Mouse (Mus musculus): ENCODE data around the gene Cd79a. TPM values are rescaled to one million over a fixed set of nuclear protein-coding genes. Genes with fewer than 3 reads are reported as not detected.

Gene Cd79a
- under 1 TPM in 1 of 2 experiments, not detected in 1; 0.22 TPM for total RNA-seq (2021)
- long read RNA-seq = 0 reads

DNA sequence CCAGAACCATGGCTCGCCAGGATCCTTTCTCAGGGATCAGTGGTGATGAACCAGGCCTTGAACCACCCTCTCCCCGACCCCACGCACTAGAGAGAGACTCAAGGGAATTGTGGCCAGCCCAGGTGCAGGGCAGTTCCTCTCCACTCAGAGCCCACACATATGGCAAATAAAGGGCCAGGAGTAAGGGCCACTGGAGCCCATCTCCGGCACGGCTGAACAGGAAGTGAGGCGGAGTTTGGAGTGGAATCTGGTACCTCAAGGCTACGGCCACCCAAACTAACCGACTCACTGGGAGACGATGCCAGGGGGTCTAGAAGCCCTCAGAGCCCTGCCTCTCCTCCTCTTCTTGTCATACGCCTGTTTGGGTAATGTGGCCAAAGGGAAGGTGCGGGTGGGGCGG, at the start of gene Cd79a:
Gene Cd79a, plus strand, starts transcription at position 158 of the 400 bp plus-strand sequence.
- DNase-seq (ENCODE audit: low spot score in 2 of 2) = no peak

DNA sequence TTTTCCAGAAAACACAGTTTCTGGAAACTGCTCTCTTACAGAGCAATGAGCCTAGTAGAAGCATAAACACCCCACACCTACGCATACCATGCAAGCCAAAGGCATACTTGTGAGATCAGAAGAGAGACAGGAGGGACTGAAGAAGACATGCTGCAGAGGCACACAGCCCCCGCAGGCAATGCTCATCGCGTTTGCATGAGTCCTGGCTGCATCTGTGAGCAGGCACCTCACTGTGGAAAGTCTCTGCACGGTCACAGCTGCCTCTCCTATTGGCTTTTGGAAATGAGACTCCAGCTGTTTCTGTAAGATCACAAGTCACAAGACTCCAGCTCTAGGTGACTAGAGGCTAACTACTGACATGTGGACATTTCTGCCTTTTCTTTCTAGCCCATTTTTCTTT, 47.0 kb upstream of the Cd79a start:
- peak; percentile 29 to 41 for DNase-seq (ENCODE audit: low spot score in 2 of 2)

DNA sequence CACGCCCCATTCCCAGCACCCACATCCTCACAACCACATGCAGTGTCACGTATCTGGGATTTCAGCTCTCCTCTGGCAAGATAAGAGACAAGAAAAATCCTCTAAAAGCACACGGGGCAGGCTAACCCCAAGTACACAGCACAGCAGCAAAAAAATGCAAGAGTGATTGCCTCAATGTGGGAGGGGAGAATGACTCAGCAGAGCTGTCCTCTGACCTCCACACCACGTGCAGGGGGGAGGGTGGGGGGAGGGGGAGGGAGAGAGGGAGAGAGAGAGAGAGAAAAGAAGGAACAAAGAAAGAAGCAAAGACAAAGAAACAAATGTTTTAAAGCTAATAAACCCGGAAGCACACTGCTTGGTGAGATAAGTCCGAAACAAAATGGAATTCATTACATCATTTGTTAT, 46.3 kb upstream of the Cd79a start:
- no peak for DNase-seq (ENCODE audit: low spot score in 2 of 2)

DNA sequence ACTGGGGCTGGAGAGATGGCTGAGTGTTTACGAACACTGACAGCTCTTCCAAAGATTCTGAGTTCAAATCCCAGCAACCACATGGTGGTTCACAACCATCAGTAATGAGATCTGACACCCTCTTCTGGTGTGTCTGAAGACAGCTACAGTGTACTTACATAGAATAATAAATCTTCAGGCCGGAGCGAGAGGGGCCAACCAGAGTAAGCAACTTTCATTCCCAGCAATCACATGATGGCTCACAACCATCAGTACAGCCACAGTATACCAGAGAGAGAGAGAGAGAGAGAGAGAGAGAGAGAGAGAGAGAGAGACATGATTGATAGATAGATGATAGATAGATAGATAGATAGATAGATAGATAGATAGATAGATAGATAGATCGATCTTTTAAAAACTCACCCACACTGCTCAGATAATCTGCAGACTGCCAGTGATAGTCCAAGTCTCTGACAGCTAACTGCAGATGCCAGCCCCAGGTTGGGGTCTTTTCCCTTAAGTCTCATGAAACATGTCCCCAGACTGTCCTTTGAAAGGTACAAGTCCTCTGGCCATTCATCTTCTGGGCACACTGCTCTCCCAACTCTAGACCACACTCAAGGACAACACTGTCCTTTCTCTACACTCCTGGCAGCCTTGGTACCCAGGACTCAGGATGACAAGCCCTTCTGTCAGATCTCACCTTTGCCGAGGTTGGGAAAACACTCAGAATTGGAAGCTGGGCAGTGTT, 45.4 kb upstream of the Cd79a start:
- DNase-seq (ENCODE audit: low spot score in 2 of 2) = no peak

DNA sequence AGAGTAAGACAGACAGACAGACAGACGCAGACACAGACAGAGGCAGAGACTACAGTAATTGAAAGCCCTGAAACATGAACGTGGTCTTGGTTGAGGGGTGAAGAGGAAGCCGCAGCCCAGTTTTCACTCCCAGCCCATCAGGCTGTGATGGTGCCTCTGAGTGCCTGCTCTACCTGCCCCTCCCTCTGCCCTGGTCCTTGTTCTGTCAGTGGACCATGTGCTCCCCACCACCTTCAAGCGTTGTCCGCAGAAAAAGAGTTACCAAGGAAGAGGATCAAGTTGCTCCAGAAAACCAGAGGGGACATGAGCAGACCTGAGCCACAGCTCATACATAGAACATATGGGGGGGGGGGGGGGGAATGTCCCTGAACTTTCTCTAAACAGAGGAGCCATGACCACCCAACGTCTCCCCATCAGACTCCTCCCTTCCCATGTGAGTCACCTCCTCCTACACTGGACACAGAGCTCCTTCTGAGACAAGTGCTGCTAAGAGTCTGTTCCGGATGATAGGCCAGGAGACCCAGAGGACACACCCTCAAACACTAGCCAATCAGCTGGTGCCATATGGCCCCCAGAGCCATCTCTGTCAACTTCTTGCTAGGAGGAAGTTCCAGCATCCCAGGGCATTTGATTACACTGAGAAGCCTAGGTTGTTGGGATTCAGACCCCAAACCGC, 44.5 kb upstream of the Cd79a start:
- DNase-seq (ENCODE audit: low spot score in 2 of 2) = no peak

DNA sequence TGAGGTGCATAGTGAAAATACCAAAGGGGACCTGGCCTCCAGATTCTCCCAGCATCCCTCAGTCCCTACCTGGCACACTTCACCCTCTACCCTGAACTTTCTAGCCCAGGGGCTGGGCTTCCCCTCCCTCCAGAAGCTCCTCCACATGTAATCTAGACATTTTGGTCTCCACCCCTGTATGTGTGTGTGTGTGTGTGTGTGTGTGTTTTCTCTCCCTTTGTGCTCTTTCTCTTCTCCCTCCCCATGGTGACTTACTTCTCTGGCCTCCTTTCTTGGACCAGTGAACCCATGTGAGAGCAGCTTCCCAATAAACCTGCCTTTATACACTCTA, 44.0 kb upstream of the Cd79a start:
- no peak for DNase-seq (ENCODE audit: low spot score in 2 of 2)

DNA sequence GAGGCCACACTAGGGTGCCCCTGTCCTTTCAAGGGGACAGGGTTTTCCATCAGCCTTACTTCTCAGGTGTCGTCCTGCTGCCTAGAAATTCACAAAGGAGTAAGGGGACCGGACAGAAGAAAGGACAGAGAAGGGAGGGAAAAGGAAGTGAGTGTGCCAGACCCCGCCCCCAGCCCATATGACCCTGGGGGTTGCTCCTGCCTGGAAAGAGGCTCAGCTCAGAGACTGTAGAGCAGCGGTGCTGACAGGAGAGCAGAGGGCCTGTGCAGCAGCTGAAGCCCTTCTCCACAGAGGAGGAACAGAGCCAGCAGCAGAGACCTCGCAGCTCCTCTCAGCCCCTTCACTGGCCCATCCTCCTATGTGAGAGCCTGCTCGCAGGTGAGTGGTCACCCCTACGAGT, 43.5 kb upstream of the Cd79a start:
- DNase-seq (ENCODE audit: low spot score in 2 of 2) = no peak

DNA sequence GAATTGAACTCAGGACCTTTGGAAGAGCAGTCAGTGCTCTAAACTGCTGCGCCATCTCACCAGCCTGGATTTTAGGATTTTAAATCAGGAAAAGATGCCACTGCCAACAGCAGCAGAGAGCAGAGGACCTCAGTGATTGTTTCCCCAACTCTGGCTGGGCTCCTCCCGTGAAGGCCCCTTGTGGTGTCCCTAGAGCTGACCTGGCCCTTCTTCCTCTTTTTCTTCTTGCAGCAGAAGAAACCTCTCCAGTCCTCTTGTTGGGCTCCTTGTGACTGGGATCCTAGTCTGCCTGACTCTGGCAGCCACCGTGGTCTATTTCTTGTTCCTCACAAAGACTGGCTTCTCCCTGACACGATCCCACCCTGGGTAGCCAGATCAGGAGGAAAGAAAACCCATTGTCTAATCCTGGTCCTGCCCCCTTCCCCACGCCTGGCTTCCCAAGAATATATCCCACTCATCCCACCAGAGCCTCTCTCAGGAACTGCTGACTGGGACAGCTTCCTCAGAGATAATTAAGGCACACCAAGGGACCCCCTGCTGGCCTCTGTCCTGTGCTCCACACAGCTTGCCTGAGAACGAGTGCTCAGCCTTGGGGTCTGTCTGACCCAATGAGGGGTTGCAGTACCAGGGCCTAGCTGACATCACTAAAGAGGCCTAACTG, 40.6 kb upstream of the Cd79a start:
- DNase-seq (ENCODE audit: low spot score in 2 of 2) = no peak

DNA sequence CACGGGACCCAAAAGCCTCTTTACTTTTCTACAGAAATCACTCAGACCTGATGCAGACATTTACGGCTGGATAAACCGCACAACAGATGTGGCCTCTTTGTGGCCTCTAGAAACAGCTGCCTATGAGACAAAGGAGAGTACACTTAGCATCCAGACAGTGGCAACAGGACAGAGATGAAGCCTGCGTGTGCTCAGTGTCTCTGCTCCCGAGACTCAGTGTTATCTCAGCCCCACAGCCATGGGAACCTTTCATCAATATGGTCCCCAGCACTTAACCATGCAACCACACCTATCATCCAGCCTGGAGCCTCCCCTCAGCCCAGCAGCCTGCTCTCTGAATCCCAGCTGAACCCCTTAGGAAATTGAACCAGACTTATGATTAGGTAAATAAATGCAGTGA, 37.9 kb upstream of the Cd79a start:
- no peak for DNase-seq (ENCODE audit: low spot score in 2 of 2)

DNA sequence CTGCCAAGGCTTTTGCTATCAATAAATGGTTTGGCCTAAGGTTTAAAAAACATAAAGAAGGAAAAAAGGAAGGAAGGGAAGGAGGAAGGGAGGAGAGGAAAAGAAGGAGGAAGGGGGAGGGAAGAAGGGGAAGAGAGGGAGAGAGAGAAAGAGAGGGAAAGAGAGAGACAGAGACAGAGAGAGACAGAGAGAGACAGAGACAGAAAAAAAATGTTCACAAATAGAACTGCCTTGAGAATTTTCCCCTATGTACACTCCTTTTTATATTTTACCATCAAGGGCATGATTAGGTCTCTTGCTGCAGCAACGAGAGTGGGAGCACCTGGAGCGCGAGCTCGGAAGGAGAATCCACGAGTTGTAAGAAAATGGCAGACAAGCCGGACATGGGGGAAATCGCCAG, 35.3 kb upstream of the Cd79a start, which contains the start of gene Gm9844:
Gene Gm9844, plus strand, starts transcription at position 301 of the 400 bp plus-strand sequence.
- no peak for DNase-seq (ENCODE audit: low spot score in 2 of 2)

DNA sequence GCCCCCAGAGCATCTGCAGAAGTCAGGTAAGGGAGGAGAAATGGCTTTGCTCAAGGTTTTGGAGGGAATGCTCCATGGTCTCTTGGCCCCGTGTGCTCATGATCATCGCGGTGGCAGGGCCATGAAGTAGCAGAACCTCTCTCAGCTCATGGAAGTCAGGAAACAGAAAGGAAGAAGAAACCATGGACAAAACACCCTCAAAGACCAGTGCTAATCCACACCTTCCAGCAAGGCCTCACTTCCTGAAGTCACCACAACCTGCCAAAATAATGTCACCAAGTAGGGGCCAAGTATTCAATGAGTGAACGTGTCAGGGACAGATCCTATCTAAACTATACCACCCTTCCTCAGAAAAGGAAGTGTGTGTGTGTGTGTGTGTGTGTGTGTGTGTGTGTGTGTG, 34.3 kb upstream of the Cd79a start:
- no peak for DNase-seq (ENCODE audit: low spot score in 2 of 2)

DNA sequence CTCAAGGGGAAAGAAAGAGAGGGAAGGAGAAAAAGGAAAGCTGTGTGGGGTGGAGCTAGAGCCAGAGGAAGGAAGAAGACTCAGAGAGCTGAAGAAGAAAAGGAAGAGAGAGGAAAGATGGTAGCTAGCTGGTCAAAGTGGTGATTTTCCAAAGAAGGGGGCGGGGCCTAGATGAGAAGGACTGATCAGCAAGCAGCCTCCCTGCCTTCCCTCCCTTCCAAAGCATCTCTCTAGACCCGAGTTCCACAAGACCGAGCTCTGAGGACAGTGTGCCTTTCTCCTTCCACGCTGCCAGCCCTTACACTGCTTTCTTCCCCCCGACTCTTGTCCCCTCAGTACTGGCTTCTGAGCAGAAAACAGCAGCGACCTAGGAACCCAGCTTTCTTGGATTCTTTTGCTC, 33.0 kb upstream of the Cd79a start:
- DNase-seq (ENCODE audit: low spot score in 2 of 2) = no peak

DNA sequence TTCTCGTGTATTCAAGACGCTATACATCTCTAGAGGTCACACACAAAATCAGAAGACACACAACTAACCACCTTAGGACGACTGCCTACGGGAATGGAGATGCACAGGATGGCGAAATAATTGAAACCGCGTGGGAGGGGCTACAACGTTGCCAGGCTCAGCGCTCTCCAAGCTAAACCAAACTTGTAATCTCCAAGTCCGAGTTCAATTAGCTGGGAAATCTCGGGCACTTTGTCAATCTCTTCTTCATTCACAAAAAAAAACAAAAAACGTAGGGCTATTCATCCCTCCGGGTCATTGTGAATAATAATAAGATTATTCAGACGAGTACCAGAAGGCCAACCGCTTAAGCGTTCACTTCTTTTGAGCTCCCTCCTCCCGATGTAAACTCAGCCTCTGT, 28.1 kb upstream of the Cd79a start:
- no peak for DNase-seq (ENCODE audit: low spot score in 2 of 2)

DNA sequence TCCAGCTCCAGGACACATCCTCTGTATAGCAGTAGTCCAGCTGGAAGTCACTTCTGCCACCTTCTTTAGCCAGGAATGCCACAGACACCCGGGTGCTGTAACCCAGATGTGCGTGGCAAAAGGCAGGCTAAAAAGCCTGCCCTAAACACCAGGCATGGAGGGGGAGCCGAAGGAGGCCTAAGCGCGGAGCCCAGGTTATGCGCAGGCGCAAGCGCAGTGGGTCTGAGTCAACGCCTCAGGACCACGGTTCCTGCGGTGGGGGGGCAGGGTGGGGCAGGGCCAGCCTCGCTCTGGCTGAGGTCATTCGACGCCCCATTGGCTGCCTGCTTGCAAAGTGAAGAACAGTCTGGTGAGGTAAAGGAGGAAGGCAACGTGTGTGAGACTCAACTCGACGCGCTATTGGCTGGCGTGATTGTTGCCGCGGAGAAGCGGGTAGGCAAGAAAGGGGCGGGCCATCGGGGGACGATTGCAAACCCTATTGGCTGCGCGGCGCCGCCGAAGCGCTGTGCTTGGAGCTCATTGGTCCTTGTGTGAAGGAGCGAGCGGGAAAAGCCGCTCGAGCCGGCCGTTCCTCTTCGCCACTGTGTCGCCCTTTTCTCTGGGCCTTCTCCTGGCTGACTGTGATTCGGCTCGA, 27.5 kb upstream of the Cd79a start, which contains the start of the genes Lypd4 and Dmrtc2:
Gene Lypd4, minus strand, starts transcription at position 410 of the 634 bp plus-strand sequence.
Gene Dmrtc2, plus strand, starts transcription at position 526 of the 634 bp plus-strand sequence.
- no peak for DNase-seq (ENCODE audit: low spot score in 2 of 2)

DNA sequence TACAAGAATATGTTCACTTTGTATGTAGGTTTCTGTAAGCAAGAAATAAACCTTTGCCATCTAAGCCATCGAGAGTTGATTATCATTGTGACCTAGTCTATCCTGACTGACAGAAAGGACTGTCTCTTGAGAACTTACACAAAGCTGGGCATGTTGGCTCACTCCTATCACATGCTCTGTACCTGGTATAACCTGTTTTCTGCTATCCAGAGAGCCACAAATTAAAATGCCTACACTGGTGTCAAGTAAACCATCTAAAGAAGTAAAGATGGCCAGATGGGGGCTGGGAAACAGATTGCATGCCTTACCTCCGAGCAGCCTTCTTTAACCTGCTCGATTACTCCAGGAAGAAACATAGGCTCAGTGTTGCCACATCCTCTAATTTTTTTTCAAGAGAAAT, 19.6 kb upstream of the Cd79a start:
- DNase-seq (ENCODE audit: low spot score in 2 of 2) = no peak

DNA sequence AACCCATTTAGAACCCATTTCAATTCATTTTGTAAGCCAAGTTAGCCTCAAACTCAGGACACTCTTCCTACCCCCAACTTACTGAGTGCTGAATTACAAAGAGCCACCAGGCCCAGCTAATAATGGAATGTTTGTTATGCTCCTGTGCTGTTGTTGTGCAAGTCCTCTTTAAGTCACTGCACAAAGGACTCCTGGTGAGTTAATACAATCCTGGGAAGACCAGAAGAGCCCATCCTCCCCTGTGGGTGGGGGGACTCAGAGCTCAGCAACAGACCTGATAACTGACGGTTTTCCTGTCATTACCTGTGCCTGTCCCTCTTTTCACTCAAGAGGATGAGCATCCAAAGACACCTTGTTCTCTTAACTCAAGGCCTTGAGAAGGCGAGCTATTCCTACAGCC, 17.6 kb upstream of the Cd79a start:
- no peak for DNase-seq (ENCODE audit: low spot score in 2 of 2)

DNA sequence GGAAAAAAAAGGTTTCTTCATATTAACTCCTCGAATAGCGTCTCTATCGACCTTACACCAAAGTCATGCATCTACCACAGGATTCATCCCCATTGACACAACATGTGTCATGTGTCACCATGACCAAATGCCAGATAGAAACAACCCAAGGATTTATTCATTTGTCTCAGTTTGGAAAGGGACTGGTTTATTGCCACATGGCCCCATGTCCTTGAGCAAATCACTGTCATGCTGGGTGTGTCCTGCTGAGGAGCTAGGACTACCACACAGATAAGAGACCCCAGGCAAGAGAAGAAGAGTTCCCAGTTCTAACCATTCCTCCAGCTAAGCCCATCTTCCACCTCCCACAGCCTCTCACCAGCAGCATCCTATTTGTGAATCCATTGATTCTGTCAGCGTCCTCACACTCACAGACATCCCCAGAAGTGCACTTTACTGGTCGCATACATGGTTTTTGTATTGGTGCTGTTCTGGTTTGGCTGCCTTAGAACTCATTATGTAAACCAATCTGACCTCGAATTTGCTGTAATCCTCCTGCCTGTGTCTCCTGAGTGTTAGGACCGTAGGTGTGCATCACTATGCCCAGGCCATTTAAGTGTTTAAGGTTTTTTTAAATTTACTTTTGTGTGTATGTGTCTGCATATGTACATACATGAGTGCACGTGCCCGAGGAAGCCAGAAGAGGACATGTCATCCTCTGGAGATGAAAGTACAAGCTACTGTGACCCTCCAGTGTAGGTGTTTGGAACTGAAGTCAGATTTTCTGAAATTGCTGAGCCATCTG, 14.6 kb upstream of the Cd79a start:
- DNase-seq (ENCODE audit: low spot score in 2 of 2) = no peak

DNA sequence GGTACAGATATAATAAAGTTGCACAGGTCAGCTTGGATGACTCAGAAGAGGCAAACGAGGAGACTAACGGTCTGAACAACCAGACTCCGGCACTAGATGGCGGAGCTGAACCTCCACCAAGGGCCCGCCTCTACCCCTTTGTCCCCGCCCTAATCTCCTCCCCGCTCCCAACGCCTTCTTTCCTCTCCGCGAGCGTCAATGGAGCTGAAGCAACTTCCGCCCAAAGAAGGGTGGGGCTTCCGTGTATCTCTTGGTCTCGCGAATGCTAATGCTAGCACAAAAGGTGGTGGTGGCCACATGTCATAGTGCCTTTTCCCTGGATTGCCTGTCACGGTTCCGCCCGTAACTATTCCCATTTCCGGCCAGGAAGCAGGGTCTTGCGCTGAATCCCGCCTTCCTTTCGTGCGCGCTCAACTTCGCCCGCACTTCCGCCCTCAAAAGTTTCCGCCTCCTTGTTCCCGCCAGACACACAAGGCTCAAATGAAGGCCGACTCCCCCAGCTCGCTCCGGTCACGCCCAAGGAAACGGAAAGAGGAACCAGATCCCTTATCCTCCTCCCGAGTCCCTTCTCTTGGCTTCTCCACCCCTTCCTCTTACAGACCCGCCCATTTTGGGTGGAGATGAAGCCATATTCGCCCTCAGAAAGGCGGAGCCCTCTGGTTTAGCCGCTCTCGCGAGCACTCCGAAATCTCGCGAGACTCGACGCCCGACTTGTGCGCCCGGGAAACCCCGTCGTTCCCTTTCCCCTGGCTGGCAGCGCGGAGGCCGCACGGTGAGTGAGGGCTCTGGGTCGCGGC, 13.1 kb upstream of the Cd79a start, which contains the start of gene Rps19:
Gene Rps19, plus strand, starts transcription at position 476 of the 797 bp plus-strand sequence.
- DNase-seq (ENCODE audit: low spot score in 2 of 2) = peak; percentile 97 to 98

DNA sequence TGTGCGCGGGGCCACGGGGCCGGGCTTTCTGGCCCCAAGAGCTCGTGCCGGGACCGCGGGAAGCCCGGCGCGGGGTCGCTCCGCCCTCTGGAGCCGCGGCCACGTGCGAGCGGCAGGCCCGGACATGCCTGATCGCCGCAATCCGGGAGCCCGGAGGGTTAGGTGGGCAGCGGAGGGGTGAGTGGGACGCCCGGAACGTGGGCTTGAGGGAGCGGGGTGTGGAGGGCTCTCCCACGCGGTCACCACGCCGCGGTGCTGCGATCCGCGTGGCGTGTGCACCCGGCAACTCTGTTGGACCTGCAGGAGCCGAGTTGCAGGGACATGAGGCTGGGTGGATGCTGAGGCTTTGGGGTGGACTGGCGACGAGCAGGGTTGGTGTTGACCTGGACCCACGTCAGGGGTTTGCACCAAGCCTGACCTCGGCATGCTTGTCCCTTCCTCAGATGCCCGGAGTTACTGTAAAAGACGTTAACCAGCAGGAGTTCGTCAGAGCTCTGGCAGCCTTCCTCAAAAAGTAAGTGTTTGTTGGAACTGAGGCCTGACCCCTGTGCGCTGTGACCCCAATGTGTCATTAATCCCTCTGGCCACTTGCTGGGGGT, 12.4 kb upstream of the Cd79a start:
- DNase-seq (ENCODE audit: low spot score in 2 of 2) = peak in 1 of 2 experiments; percentile 28
